Mouse (Mus musculus) cerebellum, adult 2 months (tissue): ENCODE measurements around the gene Zfp646. TPM values are rescaled to one million over a fixed set of nuclear protein-coding genes. Genes with fewer than 3 reads are reported as not detected.

ENCODE experiments used
- DNase-seq, 2 experiments: peaks; one replicate each; pipeline ENCODE4 v3.0.0; 2021
- H3K27ac ChIP-seq: fragments of 200-500 bp; 2 replicates; pipeline ENCODE4 v1.5.1; 2012; ENCODE audit warnings: low read length, control low read depth, inconsistent platforms; ENCODE audit not compliant: insufficient read depth
- H3K27me3 ChIP-seq: fragments of 200-500 bp; 2 replicates; pipeline ENCODE4 v1.6.1; 2012; ENCODE audit warnings: inconsistent platforms, mild to moderate bottlenecking, low read length, moderate library complexity; ENCODE audit not compliant: control insufficient read depth, insufficient read depth
- H3K4me1 ChIP-seq: fragments of 200-500 bp; 2 replicates; pipeline ENCODE4 v1.6.1; 2011; ENCODE audit warnings: low read length; ENCODE audit not compliant: control insufficient read depth, insufficient read depth
- H3K4me3 ChIP-seq: fragments of 200-500 bp; replicated peaks from 2 replicates; pipeline ENCODE3; 2011; ENCODE audit warnings: mild to moderate bottlenecking, low read depth, low read length, control low read depth; ENCODE audit not compliant: insufficient read depth
- CTCF ChIP-seq: fragments of 200-500 bp; IDR thresholded peaks from 2 replicates; pipeline ENCODE4 v1.5.1; 2011; ENCODE audit warnings: low read depth, mild to moderate bottlenecking, control low read depth, low read length, moderate library complexity, borderline replicate concordance; ENCODE audit not compliant: insufficient read depth
- POLR2A ChIP-seq: fragments of 200-500 bp; IDR thresholded peaks from 2 replicates; pipeline ENCODE4 v1.6.1; 2011; ENCODE audit warnings: low read length, control low read depth, borderline replicate concordance; ENCODE audit not compliant: insufficient read depth
- WGBS: fragments of 180-500 bp; shearing (Covaris S2); methylation state at CpG from one replicate; pipeline ENCODE4 v1.1.7; 2018; 5-methylcytosine and 5-hydroxymethylcytosine counted together
- polyA plus RNA-seq: library from polyadenylated mRNA; depleted of rRNA; stranded (reverse); fragments of >200 nt; gene quantifications from 2 replicates; pipeline ENCODE4 v1.2.3, GENCODE M21; 2012

Zfp646 gene
- polyA plus RNA-seq, 1 experiment = 17.8 TPM

DNA sequence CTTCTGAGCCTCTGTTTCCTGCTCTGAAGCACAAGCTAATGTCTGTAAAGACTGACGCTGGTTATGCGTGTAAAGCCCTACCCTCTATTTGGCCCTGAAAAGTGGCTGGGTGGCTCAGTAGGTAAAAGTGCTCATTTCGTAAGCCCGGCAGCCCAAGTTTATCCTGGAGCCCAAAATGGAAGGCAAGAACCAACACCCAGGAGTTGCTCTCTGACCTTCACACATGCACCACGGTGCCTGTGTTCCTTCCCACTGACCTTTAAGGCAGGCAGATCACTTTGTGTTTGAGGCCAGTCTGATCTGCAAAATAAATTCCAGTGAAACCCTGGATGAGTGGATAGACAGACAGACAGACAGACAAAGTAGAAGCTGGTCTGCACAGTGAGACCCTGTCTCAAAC is 47.7 kb downstream of the Zfp646 start:
- no peak overlapping the region for H3K27ac ChIP-seq
- no peaks in the 10 kb centered on the region for H3K4me1 ChIP-seq
- no peak for DNase-seq
- TF ChIP-seq CTCF = no peak
- no peak for TF ChIP-seq POLR2A
- 87% methylated on average over 5 of the region's 5 CpGs for WGBS
- H3K27me3 ChIP-seq = no peaks in the 10 kb centered on the region
- H3K4me3 ChIP-seq = no peak overlapping the region

DNA sequence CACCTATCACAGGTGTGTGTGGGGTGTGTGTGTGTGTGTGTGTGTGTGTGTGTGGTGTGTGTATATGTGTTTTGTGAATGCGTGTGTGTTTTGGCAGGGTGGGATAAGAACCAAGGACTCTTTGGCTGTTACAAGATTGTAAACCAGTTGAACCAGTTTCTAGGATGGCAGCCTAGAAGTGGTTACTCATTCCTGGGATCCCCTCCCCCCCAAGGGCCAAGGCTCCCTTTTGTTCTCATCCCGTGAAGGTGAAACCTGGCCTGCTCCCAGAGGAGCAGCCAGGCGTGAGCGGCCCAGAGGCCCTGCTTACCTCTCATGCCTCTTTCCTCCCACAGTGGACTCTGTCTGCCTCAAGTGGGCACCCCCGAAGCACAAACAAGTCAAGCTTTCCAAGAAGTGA is 49.2 kb downstream of the Zfp646 start:
- TF ChIP-seq POLR2A (no peak), CTCF (no peak)
- Histone ChIP-seq H3K4me1 (no peaks in the 10 kb centered on the region), H3K27me3 (no peaks in the 10 kb centered on the region), H3K4me3 (no peak overlapping the region), H3K27ac (no peak overlapping the region)
- 68% methylated on average over 5 of the region's 5 CpGs for WGBS
- DNase-seq = no peak

- no peak for DNase-seq
- Histone ChIP-seq H3K27ac (no peak overlapping the region), H3K27me3 (no peaks in the 10 kb centered on the region), H3K4me1 (no peaks in the 10 kb centered on the region), H3K4me3 (no peak overlapping the region)
- 84% methylated on average over 8 of the region's 8 CpGs for WGBS
- no peak for TF ChIP-seq CTCF
- no peak for TF ChIP-seq POLR2A
These were observed 50.0 kb downstream of the Zfp646 start for GRCm38 (mm10) chr7:127926066-127926465.

DNA sequence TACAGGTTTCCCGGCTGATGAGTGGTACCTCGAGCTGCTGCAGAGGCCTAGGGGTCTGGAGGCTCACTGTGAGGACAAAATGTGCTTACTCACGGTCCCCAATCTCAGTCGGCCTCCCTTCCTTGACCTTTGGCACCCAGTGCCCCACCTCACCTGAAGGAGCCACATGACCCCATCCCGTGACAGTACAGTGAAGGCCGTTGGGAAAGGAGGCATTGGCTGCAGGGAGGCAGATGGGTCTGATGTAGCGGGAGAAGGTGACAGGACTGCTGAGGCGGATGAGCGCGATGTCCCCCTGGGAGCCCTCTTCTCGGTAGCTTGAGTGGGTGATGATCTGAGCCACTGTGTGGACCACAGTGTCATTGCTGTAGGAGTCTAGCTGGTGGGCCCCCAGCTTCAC is 50.8 kb downstream of the Zfp646 start:
- no peak overlapping the region for H3K27ac ChIP-seq
- DNase-seq = no peak
- no peak for TF ChIP-seq POLR2A
- no peak for TF ChIP-seq CTCF
- 73% methylated on average over 11 of the region's 11 CpGs for WGBS
- no peaks in the 10 kb centered on the region for H3K4me1 ChIP-seq
- no peak overlapping the region for H3K4me3 ChIP-seq
- H3K27me3 ChIP-seq = no peaks in the 10 kb centered on the region

DNA sequence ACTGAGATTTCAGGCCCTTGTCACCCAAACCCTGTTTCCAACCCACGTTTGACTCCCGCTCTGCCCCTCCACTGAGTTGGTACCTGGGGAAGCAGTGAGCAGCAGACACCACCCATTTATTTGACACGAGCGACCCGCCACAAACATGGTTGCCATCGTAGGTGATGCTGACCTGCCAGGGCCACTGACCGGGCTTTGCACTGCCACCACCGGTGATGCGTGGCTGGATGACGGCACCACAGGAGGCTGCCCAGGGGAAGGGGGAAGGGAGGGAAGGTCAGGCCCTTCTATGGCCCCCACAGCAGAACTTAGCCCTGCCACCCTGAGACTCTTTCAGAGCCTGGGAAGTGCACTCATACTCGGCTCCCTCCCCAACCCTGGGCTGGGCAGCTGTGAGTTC is 51.7 kb downstream of the Zfp646 start:
- 74% methylated on average over 11 of the region's 11 CpGs for WGBS
- H3K4me1 ChIP-seq = no peaks in the 10 kb centered on the region
- H3K4me3 ChIP-seq = no peak overlapping the region
- TF ChIP-seq POLR2A (no peak), CTCF (no peak)
- no peak overlapping the region for H3K27ac ChIP-seq
- no peak for DNase-seq
- H3K27me3 ChIP-seq = no peaks in the 10 kb centered on the region

DNA sequence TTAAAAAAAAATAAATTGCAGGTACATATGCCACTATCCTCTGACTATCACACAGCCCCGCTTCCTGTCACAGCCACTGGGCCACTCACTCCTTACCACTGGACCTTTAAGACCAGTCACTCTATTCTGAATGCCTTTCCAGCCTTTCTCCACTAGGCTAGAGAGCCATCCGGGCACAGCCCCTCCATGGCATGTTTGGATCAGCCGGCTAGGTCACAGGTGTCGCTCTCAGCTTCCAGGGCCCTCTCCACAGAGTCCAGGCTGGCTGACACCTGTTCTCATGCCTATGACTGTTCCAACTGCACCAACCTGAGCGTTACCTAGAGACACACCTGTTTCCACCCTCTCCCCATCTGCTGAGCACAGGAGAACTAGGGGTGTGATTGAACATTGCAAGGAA is 52.6 kb downstream of the Zfp646 start:
- Histone ChIP-seq H3K4me3 (no peak overlapping the region), H3K27ac (no peak overlapping the region), H3K4me1 (no peaks in the 10 kb centered on the region), H3K27me3 (no peaks in the 10 kb centered on the region)
- TF ChIP-seq POLR2A (no peak), CTCF (no peak)
- 27% methylated on average over 5 of the region's 5 CpGs for WGBS
- no peak for DNase-seq

GRCm38 (mm10) chr7:127929923-127930322 is 53.9 kb downstream of the Zfp646 start, which contains the start of gene Prss8:
TSS of gene Prss8 (minus strand) at chr7:127930104.
- Histone ChIP-seq H3K4me3 (no peak within 1 kb of the TSS), H3K27ac (no peak within 1 kb of the TSS), H3K4me1 (no peaks in the 10 kb centered on the region), H3K27me3 (no peaks in the 10 kb centered on the region)
- no peak for DNase-seq
- 14% methylated on average over 6 of the region's 6 CpGs for WGBS
- TF ChIP-seq POLR2A (no peak), CTCF (no peak)

- WGBS = 72% methylated on average over 5 of the region's 5 CpGs
- Histone ChIP-seq H3K4me1 (no peaks in the 10 kb centered on the region), H3K4me3 (no peak overlapping the region), H3K27ac (no peak overlapping the region), H3K27me3 (no peaks in the 10 kb centered on the region)
- TF ChIP-seq CTCF (no peak), POLR2A (no peak)
- DNase-seq = no peak
These were observed 54.6 kb downstream of the Zfp646 start for GRCm38 (mm10) chr7:127930636-127931035.
